Mouse (Mus musculus) G1E (cell line): ENCODE results near the gene Fgf6. TPM values are rescaled to one million over a fixed set of nuclear protein-coding genes. Genes with fewer than 3 reads are reported as not detected.

Experiments
- ATAC-seq: 2 replicates; pipeline ENCODE4 v1.8.0; 2016; ENCODE audit warnings: mild to moderate bottlenecking; ENCODE audit not compliant: insufficient number of reproducible peaks, poor library complexity, low FRiP score, severe bottlenecking; ENCODE audit errors: extremely low read depth
- DNase-seq: peaks from one replicate; pipeline ENCODE4 v3.0.0; 2012; ENCODE audit warnings: low spot score
- H3K27me3 ChIP-seq: 2 replicates; pipeline ENCODE4 v1.6.1; 2012; ENCODE audit warnings: mild to moderate bottlenecking, low read length, inconsistent platforms; ENCODE audit not compliant: insufficient read depth
- H3K36me3 ChIP-seq: replicated peaks from 2 replicates; pipeline ENCODE3; 2012; ENCODE audit warnings: mild to moderate bottlenecking, inconsistent platforms
- H3K4me1 ChIP-seq: 2 replicates; pipeline ENCODE4 v1.6.1; 2012; ENCODE audit warnings: low read depth, low read length, inconsistent platforms, mixed read lengths; ENCODE audit not compliant: insufficient read depth
- H3K4me3 ChIP-seq: 2 replicates; pipeline ENCODE4 v1.5.1; 2012; ENCODE audit warnings: low read depth, mild to moderate bottlenecking, inconsistent platforms, low read length, moderate library complexity, mixed read lengths
- H3K9me3 ChIP-seq: replicated peaks from 2 replicates; pipeline ENCODE4 v1.6.1; 2012; ENCODE audit warnings: inconsistent platforms
- CTCF ChIP-seq: IDR thresholded peaks from 2 replicates; pipeline ENCODE4 v1.5.1; 2012; ENCODE audit warnings: low read depth, low read length, inconsistent platforms, mixed read lengths
- GATA1 ChIP-seq: IDR thresholded peaks from 2 replicates; pipeline ENCODE4 v1.6.1; 2012; ENCODE audit warnings: borderline replicate concordance, low read length, inconsistent platforms, mixed read lengths
- GATA2 ChIP-seq: IDR thresholded peaks from 2 replicates; pipeline ENCODE4 v1.6.1; 2012; ENCODE audit warnings: low read depth, low read length, inconsistent platforms, borderline replicate concordance
- POLR2AphosphoS5 ChIP-seq: IDR thresholded peaks from 2 replicates; pipeline ENCODE4 v1.6.1; 2012; ENCODE audit warnings: low read depth, low read length, inconsistent platforms; ENCODE audit not compliant: insufficient replicate concordance
- TAL1 ChIP-seq: conservative IDR thresholded peaks from 2 replicates; pipeline ENCODE4 v1.6.1; 2012; ENCODE audit warnings: low read depth, low read length, inconsistent platforms, mixed read lengths
- polyA plus RNA-seq: library from polyadenylated mRNA; stranded (reverse); fragments of >175 nt; gene quantifications from 2 replicates; pipeline ENCODE4 v1.2.3, GENCODE M21; 2012
- total RNA-seq, 2 experiments: library from RNA; stranded (forward) in 1 of 2; stranded (reverse) in 1 of 2; fragments of 200-1000 nt in 1 of 2; fragments of >200 nt in 1 of 2; fragmentation: Nextera tagmentation in 1 of 2; gene quantifications; 2 replicates each; pipeline ENCODE4 v1.2.3; 2014 to 2017

The Fgf6 gene
- total and polyA plus RNA-seq, 3 experiments = 0.05 TPM; not detected in 2

- no peaks in the 10 kb centered on the region for H3K36me3 ChIP-seq
- H3K27me3 ChIP-seq = no peaks in the 10 kb centered on the region
- no peaks in the 10 kb centered on the region for H3K9me3 ChIP-seq
- no peaks in the 10 kb centered on the region for H3K4me1 ChIP-seq
- H3K4me3 ChIP-seq = no peak overlapping the region
- no peak for DNase-seq
- no peak for TF ChIP-seq CTCF
- no peak for TF ChIP-seq POLR2AphosphoS5
- TF ChIP-seq GATA1 = no peak
- no peak for TF ChIP-seq TAL1
- TF ChIP-seq GATA2 = no peak
- no peak for ATAC-seq
These were observed 9.7 kb upstream of the Fgf6 start for GRCm38 (mm10) chr6:127005646-127006045.

DNA sequence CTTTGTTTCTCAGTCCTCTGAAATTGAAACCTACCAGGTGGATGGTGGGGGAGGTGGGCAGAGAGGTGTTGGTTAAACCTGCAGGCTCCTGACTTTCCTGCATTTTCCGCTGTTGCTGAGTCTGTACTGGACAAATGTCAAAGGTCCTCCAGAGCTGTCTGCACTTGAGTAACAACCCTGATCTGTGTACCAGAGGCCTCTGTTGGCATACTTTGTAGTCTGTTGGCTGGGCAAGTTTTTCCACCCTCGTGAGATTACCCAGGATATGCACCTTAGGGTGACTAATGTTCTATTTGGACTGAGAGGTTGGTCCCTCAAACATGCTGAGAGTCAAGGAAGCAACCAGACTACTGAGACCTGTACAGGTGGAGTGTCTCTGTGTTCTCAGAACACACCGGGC, 8.8 kb upstream of the Fgf6 start:
- no peaks in the 10 kb centered on the region for H3K9me3 ChIP-seq
- DNase-seq (no peak), ATAC-seq (no peak)
- H3K4me1 ChIP-seq = no peaks in the 10 kb centered on the region
- no peak for TF ChIP-seq POLR2AphosphoS5
- TF ChIP-seq CTCF = no peak
- no peak for TF ChIP-seq TAL1
- TF ChIP-seq GATA1 = no peak
- no peak for TF ChIP-seq GATA2
- no peaks in the 10 kb centered on the region for H3K36me3 ChIP-seq
- no peaks in the 10 kb centered on the region for H3K27me3 ChIP-seq
- no peak overlapping the region for H3K4me3 ChIP-seq

DNA sequence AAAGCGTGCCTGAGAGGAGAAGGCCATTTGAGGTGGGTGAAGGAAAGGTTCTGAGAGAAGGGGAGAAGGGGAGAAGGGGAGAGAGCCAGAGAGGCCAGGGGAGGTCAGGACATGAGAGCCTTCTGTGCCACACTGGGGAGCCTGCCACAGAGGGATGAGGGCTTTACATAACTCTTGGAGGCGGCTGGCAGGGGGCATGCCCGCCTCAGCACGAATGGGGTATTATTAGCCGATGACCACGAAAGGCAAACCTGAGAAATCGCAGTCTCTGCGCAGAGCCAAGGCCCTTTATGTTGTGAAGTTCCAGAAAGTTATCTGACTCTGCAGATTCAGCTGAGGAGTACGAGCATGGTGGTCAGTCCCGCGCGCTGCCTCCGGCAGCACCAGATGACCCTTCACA, 5.4 kb upstream of the Fgf6 start:
- Histone ChIP-seq H3K27me3 (no peaks in the 10 kb centered on the region), H3K4me3 (no peak overlapping the region), H3K4me1 (no peaks in the 10 kb centered on the region), H3K9me3 (no peaks in the 10 kb centered on the region), H3K36me3 (no peaks in the 10 kb centered on the region)
- DNase-seq (no peak), ATAC-seq (no peak)
- TF ChIP-seq GATA2 = no peak
- no peak for TF ChIP-seq POLR2AphosphoS5
- TF ChIP-seq CTCF = no peak
- TF ChIP-seq TAL1 = no peak
- TF ChIP-seq GATA1 = no peak

DNA sequence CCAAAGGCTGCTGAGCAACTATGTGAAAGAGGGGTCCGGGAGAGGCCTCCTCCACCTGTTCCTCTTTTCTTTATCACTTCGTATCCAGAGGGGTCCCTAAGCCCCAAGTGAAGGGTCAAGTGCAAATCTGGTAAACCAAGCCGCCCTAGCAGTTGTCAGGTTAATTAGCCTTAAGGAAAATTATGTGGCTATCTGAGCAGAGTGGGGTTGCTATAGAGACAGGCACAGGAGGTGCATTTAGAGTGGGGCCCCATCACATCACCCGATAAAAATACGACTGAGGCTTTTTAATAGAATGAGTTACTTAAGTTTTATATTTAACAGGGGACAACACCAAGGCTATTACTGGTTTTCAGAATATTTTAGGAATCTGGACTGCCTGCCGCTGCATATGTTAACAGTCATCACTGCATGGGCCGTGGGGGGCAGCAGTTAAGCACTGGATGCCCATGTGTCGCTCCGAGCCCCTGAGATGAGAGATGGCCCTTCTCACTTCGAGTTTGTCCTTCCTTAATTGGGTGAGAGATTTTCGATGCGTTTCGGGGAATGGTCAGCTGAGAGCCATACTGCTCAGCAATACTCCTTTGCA, 3.3 kb upstream of the Fgf6 start:
- no peak for DNase-seq
- TF ChIP-seq GATA2 = no peak
- TF ChIP-seq CTCF = no peak
- no peak for TF ChIP-seq TAL1
- Histone ChIP-seq H3K27me3 (no peaks in the 10 kb centered on the region), H3K4me1 (no peaks in the 10 kb centered on the region), H3K4me3 (no peak overlapping the region), H3K9me3 (no peaks in the 10 kb centered on the region), H3K36me3 (no peaks in the 10 kb centered on the region)
- ATAC-seq = no peak

- no peaks in the 10 kb centered on the region for H3K36me3 ChIP-seq
- H3K27me3 ChIP-seq = no peaks in the 10 kb centered on the region
- DNase-seq = no peak
- TF ChIP-seq TAL1 (no peak), POLR2AphosphoS5 (no peak), CTCF (no peak), GATA1 (no peak), GATA2 (no peak)
- no peaks in the 10 kb centered on the region for H3K9me3 ChIP-seq
- no peak for ATAC-seq
- no peak overlapping the region for H3K4me3 ChIP-seq
- no peaks in the 10 kb centered on the region for H3K4me1 ChIP-seq
These were observed 3.9 kb downstream of the Fgf6 start for GRCm38 (mm10) chr6:127019254-127019653.

DNA sequence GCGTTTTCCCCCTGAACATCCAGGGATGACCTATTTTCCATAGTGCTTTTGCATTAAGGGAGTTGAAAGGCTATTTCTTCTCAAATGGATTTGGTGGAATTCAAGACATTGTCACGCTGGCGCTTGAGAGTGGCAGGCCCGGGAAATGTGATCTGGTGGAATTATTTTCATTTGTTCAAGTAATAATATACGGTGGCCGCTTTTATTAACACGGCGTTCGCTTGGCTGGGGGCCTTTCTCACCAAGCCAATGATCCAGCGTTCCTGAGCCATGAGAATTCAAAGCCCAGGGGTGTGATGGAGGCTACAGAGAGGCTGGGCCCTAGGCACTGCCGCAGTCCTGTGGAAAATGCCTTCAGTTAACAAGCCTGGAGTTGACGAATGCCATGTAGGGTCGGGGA, 5.0 kb downstream of the Fgf6 start:
- TF ChIP-seq POLR2AphosphoS5 = no peak
- no peak for TF ChIP-seq TAL1
- TF ChIP-seq CTCF = no peak
- no peak for TF ChIP-seq GATA2
- no peak for TF ChIP-seq GATA1
- H3K4me1 ChIP-seq = no peaks in the 10 kb centered on the region
- no peak for ATAC-seq
- no peaks in the 10 kb centered on the region for H3K36me3 ChIP-seq
- H3K4me3 ChIP-seq = no peak overlapping the region
- H3K27me3 ChIP-seq = no peaks in the 10 kb centered on the region
- H3K9me3 ChIP-seq = no peaks in the 10 kb centered on the region
- DNase-seq = no peak

- no peaks in the 10 kb centered on the region for H3K9me3 ChIP-seq
- no peak overlapping the region for H3K4me3 ChIP-seq
- DNase-seq (no peak), ATAC-seq (no peak)
- H3K27me3 ChIP-seq = 0 out of 2 replicates have a peak, but pooled peaks cover 3% of the 10 kb centered on the region
- H3K4me1 ChIP-seq = no peaks in the 10 kb centered on the region
- no peaks in the 10 kb centered on the region for H3K36me3 ChIP-seq
- TF ChIP-seq TAL1 = no peak
- TF ChIP-seq POLR2AphosphoS5 = no peak
- no peak for TF ChIP-seq CTCF
These were observed 9.4 kb downstream of the Fgf6 start for GRCm38 (mm10) chr6:127024836-127025235.
